Mouse (Mus musculus) left cerebral cortex, adult 9 months (tissue): ENCODE measurements at regions not wholly inside any gene's neighbourhood (a gene's known extent, or its start where the extent isn't known, plus 50 kb on each side); places are given as distances from the start of the nearest gene placed in this dataset.

Experiments
- DNase-seq, 2 experiments: peaks; one replicate each; pipeline ENCODE4 v3.0.0; 2022; ENCODE audit warnings: low spot score in 2 of 2

- no peak for DNase-seq
Observed at GRCm38 (mm10) chr13:18063677-18064076, 70.5 kb upstream of the Yae1d1 start.

DNA sequence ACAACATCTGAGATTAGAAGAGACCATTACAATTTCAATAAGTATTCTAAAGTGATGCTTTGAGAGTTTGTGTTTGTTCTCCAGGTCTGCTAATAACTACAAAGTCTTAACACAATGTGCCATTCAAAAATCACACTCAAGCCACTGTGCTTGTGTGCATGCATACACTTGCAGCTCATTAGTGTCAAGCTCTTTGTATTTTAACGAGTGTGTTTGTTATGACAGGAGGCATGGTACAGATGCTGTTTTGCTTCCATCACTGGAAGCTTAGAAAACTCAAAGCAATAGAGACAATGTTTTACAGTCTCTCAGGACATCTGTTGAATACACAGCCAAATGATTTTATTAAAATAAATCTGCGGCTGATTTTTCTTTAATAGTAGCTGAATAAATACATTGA, 67.1 kb upstream of the Yae1d1 start:
- DNase-seq = no peak

- peak; percentile 9 to 78 for DNase-seq
Observed at GRCm38 (mm10) chr13:18057231-18057912, 64.2 kb upstream of the Yae1d1 start.

DNA sequence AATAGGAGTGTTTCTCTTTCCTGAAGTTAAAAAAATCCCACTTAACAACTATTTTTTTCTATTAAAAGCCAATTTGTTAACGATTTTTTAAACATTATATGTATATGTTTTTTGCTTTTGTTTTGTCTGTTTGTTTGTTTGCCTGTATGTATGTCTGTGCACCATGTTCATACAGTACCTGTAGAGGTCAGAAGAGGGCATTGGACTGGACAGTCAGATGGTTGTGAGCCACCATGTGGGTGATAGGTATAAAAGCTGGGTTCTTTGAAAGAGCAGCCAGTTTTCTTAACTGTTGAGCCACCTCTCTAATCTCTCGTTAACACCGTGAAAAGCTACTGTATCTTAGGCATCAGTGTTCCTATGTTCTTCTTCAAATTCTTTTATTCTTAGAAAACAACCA, 63.7 kb upstream of the Yae1d1 start:
- no peak for DNase-seq

GRCm38 (mm10) chr13:18043154-18043553, 50.0 kb upstream of the Yae1d1 start:
- DNase-seq = no peak
